Comparison of ENCODE assay signal across 8 mouse cellular contexts in the genomic region with DNA sequence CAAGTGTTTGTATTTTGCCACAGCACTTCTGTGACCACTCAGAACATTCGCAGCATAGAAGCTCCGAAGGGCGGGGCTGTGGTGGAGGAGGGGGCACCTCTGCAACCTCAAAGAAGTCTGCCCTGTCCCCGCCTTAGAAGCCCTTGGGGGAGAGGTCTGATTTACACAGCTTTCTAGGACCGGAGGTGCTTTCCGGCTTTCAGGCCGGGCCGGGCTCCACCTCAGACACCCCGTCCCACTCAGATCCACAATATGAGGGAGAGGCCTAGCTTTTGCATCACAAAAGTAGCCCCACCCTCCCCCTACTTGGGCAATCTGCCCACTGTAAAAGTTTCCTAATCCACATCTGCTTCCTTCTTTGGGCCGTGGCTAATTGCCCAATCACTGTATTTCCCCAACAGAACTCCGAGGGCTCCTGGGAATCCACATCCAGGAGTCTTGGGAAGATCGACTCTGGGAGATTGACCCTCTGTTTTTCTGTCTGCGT. TPM values are rescaled to one million over a fixed set of nuclear protein-coding genes. Genes with fewer than 3 reads are reported as not detected.
DNase-seq lines count a peak whose midpoint lies in the region; ATAC-seq and TF ChIP-seq lines count a peak whose summit lies in the region.

No protein-coding gene starts in this region.

- H3K9ac ChIP-seq in forebrain, postnatal 0 days: no peak overlapping the region
- no peak overlapping the region for H3K9ac ChIP-seq in hindbrain, embryonic 11.5 days (ENCODE audit: low read depth, low read length)
- no peak overlapping the region for H3K9ac ChIP-seq in limb, embryonic 15.5 days
- H3K9ac ChIP-seq in neural tube, embryonic 13.5 days: peak overlapping the region; percentile 38

- H3K4me1 ChIP-seq in forebrain, postnatal 0 days (ENCODE audit: insufficient read depth): no peaks in the 10 kb centered on the region
- H3K4me1 ChIP-seq in hindbrain, embryonic 11.5 days (replicated peaks; ENCODE audit: control insufficient read depth, insufficient read depth, low read length): no peaks in the 10 kb centered on the region
- H3K4me1 ChIP-seq in limb, embryonic 15.5 days: peaks cover 13% of the 10 kb centered on the region
- H3K4me1 ChIP-seq in neural tube, embryonic 13.5 days (replicated peaks): peaks cover 23% of the 10 kb centered on the region

- 8% methylated on average over 13 of the region's 13 CpGs for WGBS in forebrain, postnatal 0 days
- WGBS in hindbrain, embryonic 11.5 days: 5% methylated on average over 13 of the region's 13 CpGs
- WGBS in limb, embryonic 15.5 days: 2% methylated on average over 13 of the region's 13 CpGs
- 2% methylated on average over 13 of the region's 13 CpGs for WGBS in neural tube, embryonic 13.5 days

- peak; percentile 44 for DNase-seq in thymus, postnatal 4 days
- no peak for DNase-seq in thymus, adult 18-20 months
- DNase-seq in forebrain, postnatal 0 days: no peak
- no peak for DNase-seq in hindbrain, embryonic 11.5 days (ENCODE audit: low spot score)
- DNase-seq in frontal cortex, postnatal 25 days (ENCODE audit: low spot score in 2 of 2): no peak
- no peak for DNase-seq in right cerebral cortex, postnatal 36 days (ENCODE audit: low spot score in 2 of 2)

- H3K4me2 ChIP-seq in forebrain, postnatal 0 days (ENCODE audit: low read depth): 0 out of 2 replicates have a peak overlapping the region, but pooled peaks have one; percentile 13
- H3K4me2 ChIP-seq in hindbrain, embryonic 11.5 days (replicated peaks; ENCODE audit: low read depth, low read length): no peak overlapping the region
- H3K4me2 ChIP-seq in limb, embryonic 15.5 days: peak overlapping the region; percentile 42
- peak overlapping the region; percentile 35 for H3K4me2 ChIP-seq in neural tube, embryonic 13.5 days

- no peak for TF ChIP-seq CTCF in forebrain, postnatal 0 days (IDR thresholded peaks at IDR 0.05; ENCODE audit: low read depth)

- H3K4me3 ChIP-seq in forebrain, postnatal 0 days (ENCODE audit: low read depth, low read length): no peak overlapping the region
- no peak overlapping the region for H3K4me3 ChIP-seq in hindbrain, embryonic 11.5 days (ENCODE audit: low read depth, low read length)
- peak overlapping the region; percentile 16; the same call in 1 of the 2 replicates for H3K4me3 ChIP-seq in limb, embryonic 15.5 days
- 0 out of 2 replicates have a peak overlapping the region, but pooled peaks have one; percentile 1 for H3K4me3 ChIP-seq in neural tube, embryonic 13.5 days

- H3K36me3 ChIP-seq in forebrain, postnatal 0 days (ENCODE audit: insufficient read depth): no peaks in the 10 kb centered on the region
- H3K36me3 ChIP-seq in hindbrain, embryonic 11.5 days (ENCODE audit: control insufficient read depth, insufficient read depth, low read length): no peaks in the 10 kb centered on the region
- no peaks in the 10 kb centered on the region for H3K36me3 ChIP-seq in limb, embryonic 15.5 days
- H3K36me3 ChIP-seq in neural tube, embryonic 13.5 days: no peaks in the 10 kb centered on the region

- H3K9me3 ChIP-seq in forebrain, postnatal 0 days (ENCODE audit: low read length): no peaks in the 10 kb centered on the region
- H3K9me3 ChIP-seq in hindbrain, embryonic 11.5 days (ENCODE audit: control insufficient read depth, low read length): no peaks in the 10 kb centered on the region
- H3K9me3 ChIP-seq in limb, embryonic 15.5 days: no peaks in the 10 kb centered on the region
- no peaks in the 10 kb centered on the region for H3K9me3 ChIP-seq in neural tube, embryonic 13.5 days

- H3K27me3 ChIP-seq in forebrain, postnatal 0 days (ENCODE audit: insufficient read depth, low read length): no peaks in the 10 kb centered on the region
- peaks cover 2% of the 10 kb centered on the region; the same call in 1 of the 2 replicates for H3K27me3 ChIP-seq in hindbrain, embryonic 11.5 days (ENCODE audit: control insufficient read depth, insufficient read depth, low read length)
- H3K27me3 ChIP-seq in limb, embryonic 15.5 days: peaks cover 19% of the 10 kb centered on the region
- peaks cover 16% of the 10 kb centered on the region for H3K27me3 ChIP-seq in neural tube, embryonic 13.5 days

- no peak overlapping the region for H3K27ac ChIP-seq in forebrain, postnatal 0 days (ENCODE audit: low read depth, low read length)
- H3K27ac ChIP-seq in hindbrain, embryonic 11.5 days (ENCODE audit: low read depth, low read length): no peak overlapping the region
- peak overlapping the region; percentile 47; the same call in 1 of the 2 replicates for H3K27ac ChIP-seq in limb, embryonic 15.5 days
- H3K27ac ChIP-seq in neural tube, embryonic 13.5 days (replicated peaks): no peak overlapping the region

- no peak for ATAC-seq in forebrain, postnatal 0 days
- peak; percentile 43; the same call in 1 of the 2 replicates for ATAC-seq in hindbrain, embryonic 11.5 days (ENCODE audit: low FRiP score)
- peak; percentile 66; the same call in 1 of the 2 replicates for ATAC-seq in limb, embryonic 15.5 days (ENCODE audit: insufficient number of reproducible peaks, low FRiP score, low TSS enrichment, low read depth)
- ATAC-seq in neural tube, embryonic 13.5 days (ENCODE audit: low read depth): peak; percentile 26; the same call in 1 of the 2 replicates

RNA-seq across cellular contexts. Expression of a gene that starts 4.3 kb away (rescaled TPM):
- total RNA-seq in forebrain, postnatal 0 days (2014; rRNA removed): 21.1 and 21.2 TPM in 2 replicates
- polyA plus RNA-seq in forebrain, postnatal 0 days (2015; fragmentation: Nextera tagmentation; extraction: Ambion mirVana): 11.3 and 17.3 TPM in 2 replicates
- polyA plus RNA-seq in hindbrain, embryonic 11.5 days (2014; fragmentation: Nextera tagmentation; extraction: Ambion mirVana): not detected in 2 replicates
- polyA plus RNA-seq in limb, embryonic 15.5 days (2015; fragmentation: Nextera tagmentation; extraction: Ambion mirVana): 0.28 TPM in 1 of 2 replicates, not detected in the other
- 0.15 TPM in 1 of 2 replicates, not detected in the other for polyA plus RNA-seq in neural tube, embryonic 13.5 days (2015; fragmentation: Nextera tagmentation; extraction: Ambion mirVana)

RNA-seq across cellular contexts. Expression of a gene that starts 15.5 kb away (rescaled TPM):
- total RNA-seq in forebrain, postnatal 0 days (2014; rRNA removed): 64.2 and 81.2 TPM in 2 replicates
- polyA plus RNA-seq in forebrain, postnatal 0 days (2015; fragmentation: Nextera tagmentation; extraction: Ambion mirVana): 68.4 and 70.5 TPM in 2 replicates
- 81.2 and 88.5 TPM in 2 replicates for polyA plus RNA-seq in hindbrain, embryonic 11.5 days (2014; fragmentation: Nextera tagmentation; extraction: Ambion mirVana)
- 93.9 and 102 TPM in 2 replicates for polyA plus RNA-seq in limb, embryonic 15.5 days (2015; fragmentation: Nextera tagmentation; extraction: Ambion mirVana)
- polyA plus RNA-seq in neural tube, embryonic 13.5 days (2015; fragmentation: Nextera tagmentation; extraction: Ambion mirVana): 72.2 and 73.4 TPM in 2 replicates

RNA-seq across cellular contexts. Expression of a gene that starts 37.7 kb away (rescaled TPM):
- 16.3 and 19.6 TPM in 2 replicates for total RNA-seq in forebrain, postnatal 0 days (2014; rRNA removed)
- 17.8 and 24.8 TPM in 2 replicates for polyA plus RNA-seq in forebrain, postnatal 0 days (2015; fragmentation: Nextera tagmentation; extraction: Ambion mirVana)
- polyA plus RNA-seq in hindbrain, embryonic 11.5 days (2014; fragmentation: Nextera tagmentation; extraction: Ambion mirVana): 33.8 and 34.7 TPM in 2 replicates
- polyA plus RNA-seq in limb, embryonic 15.5 days (2015; fragmentation: Nextera tagmentation; extraction: Ambion mirVana): 37.0 and 39.0 TPM in 2 replicates
- 25.7 and 33.7 TPM in 2 replicates for polyA plus RNA-seq in neural tube, embryonic 13.5 days (2015; fragmentation: Nextera tagmentation; extraction: Ambion mirVana)

RNA-seq across cellular contexts. Expression of a gene that starts 46.2 kb away (rescaled TPM):
- total RNA-seq in forebrain, postnatal 0 days (2014; rRNA removed): not detected in 2 replicates
- polyA plus RNA-seq in forebrain, postnatal 0 days (2015; fragmentation: Nextera tagmentation; extraction: Ambion mirVana): 0.33 and 0.35 TPM in 2 replicates
- polyA plus RNA-seq in hindbrain, embryonic 11.5 days (2014; fragmentation: Nextera tagmentation; extraction: Ambion mirVana): 0.39 and 0.90 TPM in 2 replicates
- polyA plus RNA-seq in limb, embryonic 15.5 days (2015; fragmentation: Nextera tagmentation; extraction: Ambion mirVana): 3.8 and 4.0 TPM in 2 replicates
- 0.49 TPM in 1 of 2 replicates, not detected in the other for polyA plus RNA-seq in neural tube, embryonic 13.5 days (2015; fragmentation: Nextera tagmentation; extraction: Ambion mirVana)

RNA-seq across cellular contexts. Expression of a gene that starts 53.5 kb away (rescaled TPM):
- total RNA-seq in forebrain, postnatal 0 days (2014; rRNA removed): 1.3 and 3.2 TPM in 2 replicates
- polyA plus RNA-seq in forebrain, postnatal 0 days (2015; fragmentation: Nextera tagmentation; extraction: Ambion mirVana): 1.8 and 2.1 TPM in 2 replicates
- polyA plus RNA-seq in hindbrain, embryonic 11.5 days (2014; fragmentation: Nextera tagmentation; extraction: Ambion mirVana): 3.0 and 3.4 TPM in 2 replicates
- 26.9 and 28.2 TPM in 2 replicates for polyA plus RNA-seq in limb, embryonic 15.5 days (2015; fragmentation: Nextera tagmentation; extraction: Ambion mirVana)
- polyA plus RNA-seq in neural tube, embryonic 13.5 days (2015; fragmentation: Nextera tagmentation; extraction: Ambion mirVana): 2.0 and 3.2 TPM in 2 replicates

Comparison
In these comparisons a context has a peak if more than half of its experiments do, and no peak if none do; other contexts are left out.
1. H3K4me3 ChIP-seq: peak in limb, embryonic 15.5 days (single experiment) and neural tube, embryonic 13.5 days (single experiment); none in forebrain, postnatal 0 days (single experiment) and hindbrain, embryonic 11.5 days (single experiment).